Mouse (Mus musculus): ENCODE results near the gene Etl4.

Gene Etl4

GRCm38 (mm10) chr2:20763511-20764212, 854.1 kb downstream of the Etl4 start:
- no peak for DNase-seq (ENCODE audit: low spot score)

DNA sequence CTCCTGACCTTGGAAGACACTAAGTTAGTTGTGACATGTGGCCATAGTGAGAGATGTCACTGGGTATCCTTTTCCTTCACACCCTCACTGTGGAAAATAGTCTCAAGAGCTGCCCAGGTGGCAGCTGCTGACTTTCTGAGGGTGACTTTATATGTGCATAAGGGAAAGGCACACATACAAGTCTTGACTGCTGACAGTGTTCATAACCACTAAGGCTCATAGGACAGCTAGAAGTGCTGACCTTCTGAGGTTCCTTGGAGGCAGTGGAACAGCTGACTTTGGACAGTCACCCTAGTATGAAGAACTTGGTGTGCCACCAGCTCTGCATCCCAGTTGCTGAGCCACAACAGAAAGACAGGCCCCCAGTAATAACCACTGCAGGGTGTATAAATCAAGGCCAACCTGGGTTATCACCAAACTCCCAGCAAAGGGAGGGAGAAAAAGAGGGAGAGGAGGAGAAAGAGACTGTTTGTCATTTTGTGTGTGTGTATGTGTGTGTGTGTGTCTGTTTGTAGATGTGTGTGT, 855.0 kb downstream of the Etl4 start:
- no peak for DNase-seq (ENCODE audit: low spot score)

DNA sequence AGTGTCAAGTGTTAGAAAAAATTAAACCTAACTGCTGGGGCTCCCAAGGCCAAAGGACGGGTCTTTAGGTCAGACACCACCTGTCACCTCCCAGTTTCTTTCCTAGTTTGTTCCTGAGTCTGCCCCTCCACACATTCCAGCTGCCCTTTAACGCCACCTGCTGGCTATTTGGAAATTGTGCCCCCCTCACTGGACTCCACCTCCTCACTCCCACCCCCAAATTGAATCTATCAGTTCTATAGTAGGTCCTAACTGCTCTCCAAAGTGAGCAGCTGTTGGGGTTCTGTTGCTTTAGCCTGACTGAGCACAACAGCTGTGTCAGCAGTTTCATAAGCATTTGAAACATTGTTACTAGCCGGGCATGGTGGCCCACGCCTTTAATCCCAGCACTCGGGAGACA, 859.1 kb downstream of the Etl4 start:
- DNase-seq (ENCODE audit: low spot score): no peak

DNA sequence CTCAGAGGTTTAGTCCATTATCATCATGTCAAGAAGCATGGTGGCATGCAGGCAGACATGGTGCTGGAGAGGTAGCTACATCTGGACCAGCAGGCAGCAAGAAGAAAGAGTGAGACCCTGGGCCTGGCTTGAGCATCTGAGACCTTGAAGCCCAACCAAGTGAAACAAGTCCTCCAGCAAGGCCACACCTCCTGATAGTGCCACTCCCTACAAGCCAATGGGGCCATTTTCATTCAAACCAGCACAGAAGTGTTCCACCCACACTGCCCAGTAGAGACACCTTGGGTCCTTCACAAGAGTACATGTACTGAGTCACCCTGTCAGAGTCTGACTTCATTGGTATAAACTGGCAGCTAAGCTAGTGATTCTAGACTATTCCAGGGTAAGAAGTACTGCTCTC, 860.6 kb downstream of the Etl4 start:
- DNase-seq (ENCODE audit: low spot score): no peak

DNA sequence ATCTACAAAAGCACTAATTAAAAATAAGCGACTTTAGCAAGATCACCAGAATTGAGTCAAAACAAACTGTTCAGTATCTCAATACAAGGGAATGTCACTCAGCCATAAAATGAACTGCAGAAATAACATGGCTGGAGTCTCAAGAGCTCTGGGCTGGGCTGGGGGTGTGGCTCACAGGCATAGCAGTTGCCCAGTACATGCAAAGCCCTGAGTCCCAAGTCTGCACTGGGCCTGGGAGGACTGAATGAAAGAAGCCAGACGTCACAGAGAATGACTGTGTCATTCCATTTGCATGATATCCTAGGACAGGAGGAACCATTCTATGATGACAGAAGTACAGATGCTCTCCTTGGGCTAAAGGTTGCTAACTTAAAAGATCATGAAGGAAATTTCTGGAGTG, 864.9 kb downstream of the Etl4 start:
- DNase-seq (ENCODE audit: low spot score): no peak

GRCm38 (mm10) chr2:20776171-20776704, 866.7 kb downstream of the Etl4 start:
- no peak for DNase-seq (ENCODE audit: low spot score)

DNA sequence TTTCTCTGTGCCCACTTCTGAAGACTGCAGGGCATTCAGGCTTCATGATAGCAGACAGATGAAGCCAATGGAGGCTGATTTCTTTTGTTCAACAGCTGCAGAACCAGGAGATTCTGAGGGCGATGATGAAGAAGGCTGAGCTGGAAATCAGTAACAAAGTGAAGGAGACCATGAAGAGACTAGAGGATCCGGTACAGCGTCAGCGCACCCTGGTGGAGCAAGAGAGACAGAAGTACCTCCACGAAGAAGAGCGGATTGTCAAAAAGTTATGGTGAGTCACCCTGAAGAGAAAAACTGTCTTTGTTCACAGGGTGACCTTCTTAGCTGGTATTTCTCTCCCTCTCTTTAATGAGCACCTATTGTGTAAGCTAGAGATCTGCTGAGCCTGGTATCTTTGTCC, 868.4 kb downstream of the Etl4 start:
- DNase-seq (ENCODE audit: low spot score): no peak

- DNase-seq (ENCODE audit: low spot score): no peak
These were observed 870.2 kb downstream of the Etl4 start for GRCm38 (mm10) chr2:20779484-20780381.

DNA sequence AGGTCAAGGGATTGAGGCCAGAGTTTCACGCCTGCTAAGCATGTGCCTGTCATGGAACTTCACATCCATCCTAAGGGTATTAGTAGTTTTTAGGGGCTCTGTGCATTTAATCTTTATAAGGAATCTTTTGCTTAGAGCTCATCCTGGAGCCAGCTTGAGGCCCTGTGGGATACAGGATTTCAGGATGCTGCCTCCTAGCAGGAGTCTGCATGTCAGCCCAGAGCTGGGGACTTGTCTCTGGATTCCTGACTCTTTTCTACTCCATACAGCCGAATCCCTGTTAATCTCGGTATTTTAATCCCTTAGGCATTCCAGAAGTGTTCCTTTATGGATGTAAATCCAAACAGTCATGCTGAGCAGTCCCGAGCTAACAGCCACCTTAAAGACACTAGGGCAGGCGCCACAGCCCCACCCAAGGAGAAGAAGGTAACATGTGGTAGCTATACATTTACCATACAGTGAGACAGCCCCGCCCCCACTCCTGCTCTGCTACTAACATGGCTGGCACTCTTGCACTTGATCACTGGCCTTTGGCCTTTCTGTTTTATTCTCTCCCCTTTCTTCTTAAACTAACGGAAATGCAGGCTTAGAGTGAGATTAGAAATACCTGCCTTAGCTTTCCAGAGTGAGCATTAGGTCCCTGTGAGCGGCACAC, 891.8 kb downstream of the Etl4 start:
- DNase-seq (ENCODE audit: low spot score): no peak

GRCm38 (mm10) chr2:20811506-20811905, 901.9 kb downstream of the Etl4 start:
- DNase-seq (ENCODE audit: low spot score): no peak

DNA sequence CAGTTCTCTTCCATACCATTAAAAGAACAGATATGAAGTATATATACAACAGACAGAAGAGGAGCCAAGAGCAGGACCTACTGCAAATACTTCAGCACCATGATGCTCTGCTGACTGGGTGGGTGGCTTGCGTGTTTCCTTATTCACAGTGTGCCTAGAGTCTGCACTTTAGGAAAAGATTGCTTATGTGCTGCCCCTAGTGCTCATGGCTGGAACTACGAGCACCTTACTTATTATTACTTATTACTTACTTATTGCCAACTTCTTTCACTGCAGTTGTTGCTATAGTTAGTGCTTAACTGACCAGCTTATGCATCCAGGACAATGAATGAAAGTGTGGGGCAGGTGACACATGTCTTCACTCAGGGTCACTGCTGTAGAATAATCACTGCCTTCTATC, 904.4 kb downstream of the Etl4 start:
- DNase-seq (ENCODE audit: low spot score): no peak

- DNase-seq (ENCODE audit: low spot score): no peak
These were observed 908.6 kb downstream of the Etl4 start for GRCm38 (mm10) chr2:20818226-20818625.

DNA sequence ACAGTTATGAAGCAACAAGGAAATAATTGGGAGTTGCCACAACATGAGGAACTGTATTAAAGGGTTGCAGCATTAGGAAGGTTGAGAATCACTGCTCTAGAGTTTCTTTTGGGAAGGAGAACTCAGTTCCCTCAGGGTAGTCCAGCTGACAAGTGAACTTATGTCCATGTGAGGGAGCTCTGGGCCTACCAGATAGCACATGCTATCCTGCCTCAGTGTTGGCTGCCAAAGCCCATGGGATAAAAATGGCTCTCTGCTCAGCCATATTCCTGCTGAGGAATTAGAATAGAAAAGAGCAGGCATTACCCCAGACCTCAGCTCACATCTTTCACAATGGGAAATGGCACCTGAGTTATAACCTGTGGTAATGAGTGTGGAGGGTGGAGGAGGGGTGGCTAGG, 916.7 kb downstream of the Etl4 start:
- no peak for DNase-seq (ENCODE audit: low spot score)

GRCm38 (mm10) chr2:20830882-20831281, 921.3 kb downstream of the Etl4 start:
- DNase-seq (ENCODE audit: low spot score): no peak

DNA sequence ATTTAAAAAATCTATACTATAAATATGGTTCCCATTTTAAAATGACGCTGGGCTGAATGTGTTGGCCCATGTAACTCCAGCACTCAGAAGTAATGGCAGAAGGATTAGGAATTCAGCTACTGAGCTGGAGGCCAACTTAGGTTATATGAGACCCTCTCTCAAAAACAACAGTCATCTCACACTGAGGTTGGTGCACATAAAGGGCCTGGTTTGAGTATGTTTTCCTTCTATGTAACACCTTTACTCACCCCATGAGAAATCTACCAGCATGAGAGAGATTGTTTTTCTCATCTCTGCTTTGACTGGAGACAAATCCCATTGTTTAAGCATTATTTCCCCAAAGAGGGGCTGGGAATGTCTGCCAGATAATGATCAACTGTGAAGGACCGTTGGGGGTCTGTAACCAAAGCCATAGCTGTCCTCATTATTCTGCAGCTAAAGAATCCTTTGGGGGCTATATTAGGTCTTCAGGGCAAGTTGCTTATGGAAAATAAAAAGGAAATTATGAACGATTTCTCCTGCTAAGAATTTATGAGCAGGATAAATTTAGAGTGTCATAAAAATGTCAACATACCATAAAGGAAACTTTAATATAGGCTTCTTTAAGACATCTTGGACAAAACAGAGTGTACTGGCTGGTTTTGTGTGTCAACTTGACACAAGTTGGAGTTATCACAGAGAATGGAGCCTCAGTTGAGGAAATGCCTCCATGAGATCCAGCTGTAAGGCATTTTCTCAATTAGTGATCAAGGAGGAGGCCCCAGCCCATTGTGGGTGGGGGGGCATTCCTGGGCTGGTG, 922.2 kb downstream of the Etl4 start:
- DNase-seq (ENCODE audit: low spot score): no peak

- no peak for DNase-seq (ENCODE audit: low spot score)
These were observed 939.8 kb downstream of the Etl4 start for GRCm38 (mm10) chr2:20849346-20849745.

Measured in urinary bladder, postnatal 10 days (tissue).